Mouse (Mus musculus) intestine, embryonic 14.5 days (tissue): ENCODE measurements around the gene Trp73. TPM values are rescaled to one million over a fixed set of nuclear protein-coding genes. Genes with fewer than 3 reads are reported as not detected.

ENCODE experiments used
- ATAC-seq: fragments of 200-750 bp; cut with Nextera tagmentation; replicated peaks from 2 replicates; pipeline ENCODE4 v1.8.0; 2017; ENCODE audit warnings: low read depth, moderate number of reproducible peaks, moderate TSS enrichment, moderate library complexity; ENCODE audit not compliant: low FRiP score, low TSS enrichment
- DNase-seq: peaks from one replicate; pipeline ENCODE4 v3.0.0-alpha.2; 2018; ENCODE audit warnings: low spot score
- H3K27ac ChIP-seq: fragments of 300-500 bp; sonication (generic); 2 replicates; pipeline ENCODE4 v1.5.1; 2014; ENCODE audit warnings: low read depth, mild to moderate bottlenecking, control low read depth
- H3K27me3 ChIP-seq: fragments of 300-500 bp; sonication (generic); replicated peaks from 2 replicates; pipeline ENCODE4 v1.6.1; 2014; ENCODE audit warnings: low read length, control low read depth; ENCODE audit not compliant: control insufficient read depth, insufficient read depth
- H3K36me3 ChIP-seq: fragments of 300-500 bp; sonication (generic); 2 replicates; pipeline ENCODE4 v1.6.1; 2014; ENCODE audit warnings: low read length, control low read depth; ENCODE audit not compliant: control insufficient read depth, insufficient read depth
- H3K4me1 ChIP-seq: fragments of 300-500 bp; sonication (generic); replicated peaks from 2 replicates; pipeline ENCODE4 v1.6.1; 2014; ENCODE audit warnings: low read length, control low read depth, mixed read lengths; ENCODE audit not compliant: control insufficient read depth, insufficient read depth
- H3K4me2 ChIP-seq: fragments of 300-500 bp; sonication (generic); 2 replicates; pipeline ENCODE4 v1.6.1; 2014; ENCODE audit warnings: low read length
- H3K4me3 ChIP-seq: fragments of 300-500 bp; sonication (generic); 2 replicates; pipeline ENCODE4 v1.5.1; 2014; ENCODE audit warnings: low read depth, low read length, control low read depth, mixed read lengths
- H3K9ac ChIP-seq: fragments of 300-500 bp; sonication (generic); 2 replicates; pipeline ENCODE4 v1.6.1; 2014; ENCODE audit warnings: mild to moderate bottlenecking, low read length
- H3K9me3 ChIP-seq: fragments of 300-500 bp; sonication (generic); 2 replicates; pipeline ENCODE4 v1.6.1; 2016; ENCODE audit warnings: low read length, control low read depth; ENCODE audit not compliant: control insufficient read depth
- WGBS: fragments of 180-500 bp; shearing (Covaris S2); extraction: QIAGEN DNeasy Blood & Tissue Kit; methylation state at CpG from one replicate; pipeline ENCODE4 v1.1.7; 2014; 5-methylcytosine and 5-hydroxymethylcytosine counted together
- polyA plus RNA-seq: library from polyadenylated mRNA; unstranded; fragments of >200 nt; fragmentation: Nextera tagmentation; extraction: Ambion mirVana; gene quantifications from 2 replicates; pipeline ENCODE4 v1.2.1, GENCODE M21; 2014

The Trp73 gene
- polyA plus RNA-seq, 1 experiment from 2014 or later: 0.20 TPM

- Histone ChIP-seq H3K36me3 (no peaks in the 10 kb centered on the region), H3K9me3 (no peaks in the 10 kb centered on the region), H3K27me3 (no peaks in the 10 kb centered on the region), H3K9ac (no peak overlapping the region), H3K27ac (no peak overlapping the region), H3K4me1 (no peaks in the 10 kb centered on the region), H3K4me2 (no peak overlapping the region), H3K4me3 (no peak overlapping the region)
- ATAC-seq: no peak
- DNase-seq: no peak
- 73% methylated on average over 2 of the region's 2 CpGs for WGBS
These were observed 84.0 kb downstream of the Trp73 start for GRCm38 (mm10) chr4:154056046-154056445.

GRCm38 (mm10) chr4:154055482-154055881 lies 84.5 kb downstream of the Trp73 start:
- 87% methylated on average over 7 of the region's 7 CpGs for WGBS
- Histone ChIP-seq H3K4me2 (no peak overlapping the region), H3K4me3 (no peak overlapping the region), H3K4me1 (no peaks in the 10 kb centered on the region), H3K27me3 (no peaks in the 10 kb centered on the region), H3K9me3 (no peaks in the 10 kb centered on the region), H3K27ac (no peak overlapping the region), H3K36me3 (no peaks in the 10 kb centered on the region), H3K9ac (no peak overlapping the region)
- no peak for DNase-seq
- ATAC-seq: no peak

GRCm38 (mm10) chr4:154053065-154053464 lies 86.9 kb downstream of the Trp73 start:
- Histone ChIP-seq H3K4me1 (no peaks in the 10 kb centered on the region), H3K27ac (no peak overlapping the region), H3K4me2 (no peak overlapping the region), H3K9ac (no peak overlapping the region), H3K9me3 (no peaks in the 10 kb centered on the region), H3K36me3 (no peaks in the 10 kb centered on the region), H3K27me3 (no peaks in the 10 kb centered on the region), H3K4me3 (no peak overlapping the region)
- ATAC-seq (no peak), DNase-seq (no peak)
- WGBS: 61% methylated on average over 4 of the region's 4 CpGs

- Histone ChIP-seq H3K4me3 (no peak overlapping the region), H3K9me3 (no peaks in the 10 kb centered on the region), H3K27ac (no peak overlapping the region), H3K27me3 (no peaks in the 10 kb centered on the region), H3K36me3 (no peaks in the 10 kb centered on the region), H3K4me2 (no peak overlapping the region), H3K4me1 (no peaks in the 10 kb centered on the region), H3K9ac (no peak overlapping the region)
- WGBS: 81% methylated on average over 3 of the region's 3 CpGs
- DNase-seq: no peak
- no peak for ATAC-seq
These were observed 88.6 kb downstream of the Trp73 start for GRCm38 (mm10) chr4:154051401-154051800.

GRCm38 (mm10) chr4:154045837-154046236 lies 94.2 kb downstream of the Trp73 start:
- Histone ChIP-seq H3K9me3 (no peaks in the 10 kb centered on the region), H3K4me3 (no peak overlapping the region), H3K4me2 (no peak overlapping the region), H3K36me3 (no peaks in the 10 kb centered on the region), H3K9ac (no peak overlapping the region), H3K27me3 (no peaks in the 10 kb centered on the region), H3K27ac (no peak overlapping the region), H3K4me1 (no peaks in the 10 kb centered on the region)
- no peak for ATAC-seq
- DNase-seq: no peak
- WGBS: 69% methylated on average over 5 of the region's 5 CpGs

- no peaks in the 10 kb centered on the region for H3K36me3 ChIP-seq
- H3K9me3 ChIP-seq: no peaks in the 10 kb centered on the region
- no peaks in the 10 kb centered on the region for H3K27me3 ChIP-seq
- no peak within 1 kb of the TSS for H3K4me3 ChIP-seq
- no peak for DNase-seq
- WGBS: 80% methylated on average over 9 of the region's 9 CpGs
- no peak within 1 kb of the TSS for H3K27ac ChIP-seq
- no peaks in the 10 kb centered on the region for H3K4me1 ChIP-seq
- ATAC-seq: no peak
- H3K9ac ChIP-seq: no peak within 1 kb of the TSS
- no peak within 1 kb of the TSS for H3K4me2 ChIP-seq
These were observed 97.4 kb downstream of the Trp73 start, which contains the start of gene Ccdc27 for GRCm38 (mm10) chr4:154042577-154042976. TSS of gene Ccdc27 (minus strand) at chr4:154042677.

- H3K36me3 ChIP-seq: no peaks in the 10 kb centered on the region
- H3K4me3 ChIP-seq: no peak overlapping the region
- no peaks in the 10 kb centered on the region for H3K9me3 ChIP-seq
- no peak for DNase-seq
- H3K27me3 ChIP-seq: no peaks in the 10 kb centered on the region
- H3K27ac ChIP-seq: no peak overlapping the region
- ATAC-seq: no peak
- no peak overlapping the region for H3K4me2 ChIP-seq
- no peak overlapping the region for H3K9ac ChIP-seq
- 35% methylated on average over 3 of the region's 3 CpGs for WGBS
- no peaks in the 10 kb centered on the region for H3K4me1 ChIP-seq
These were observed 102.9 kb downstream of the Trp73 start for GRCm38 (mm10) chr4:154037123-154037522.

- DNase-seq: no peak
- Histone ChIP-seq H3K9me3 (no peaks in the 10 kb centered on the region), H3K4me3 (no peak overlapping the region), H3K27ac (no peak overlapping the region), H3K36me3 (no peaks in the 10 kb centered on the region), H3K4me2 (no peak overlapping the region), H3K9ac (no peak overlapping the region), H3K27me3 (no peaks in the 10 kb centered on the region), H3K4me1 (peaks cover 12% of the 10 kb centered on the region)
- no peak for ATAC-seq
These were observed 111.4 kb downstream of the Trp73 start for GRCm38 (mm10) chr4:154028646-154029045.

GRCm38 (mm10) chr4:154028066-154028465 lies 111.9 kb downstream of the Trp73 start:
- Histone ChIP-seq H3K4me1 (peaks cover 12% of the 10 kb centered on the region), H3K4me2 (no peak overlapping the region), H3K36me3 (no peaks in the 10 kb centered on the region), H3K4me3 (no peak overlapping the region), H3K27me3 (no peaks in the 10 kb centered on the region), H3K9ac (no peak overlapping the region), H3K27ac (no peak overlapping the region), H3K9me3 (no peaks in the 10 kb centered on the region)
- no peak for DNase-seq
- no peak for ATAC-seq
- 77% methylated on average over 7 of the region's 7 CpGs for WGBS
